Mouse (Mus musculus): ENCODE data around the gene Gpr162. TPM values are rescaled to one million over a fixed set of nuclear protein-coding genes. Genes with fewer than 3 reads are reported as not detected.

The Gpr162 gene
- total RNA-seq, 1 experiment from 2014 or later: 0.15 TPM

- ATAC-seq (replicated peaks in 1 of 2; ENCODE audit: insufficient read depth in 1 of 2, low FRiP score in 2 of 2, low TSS enrichment in 1 of 2, low read depth in 1 of 2, poor library complexity in 2 of 2, severe bottlenecking in 2 of 2): no peak
These were observed 24.2 kb upstream of the Gpr162 start, which contains the start of gene Cd4 for GRCm38 (mm10) chr6:124887986-124888385. Cd4 (minus strand) TSS chr6:124888221.

DNA sequence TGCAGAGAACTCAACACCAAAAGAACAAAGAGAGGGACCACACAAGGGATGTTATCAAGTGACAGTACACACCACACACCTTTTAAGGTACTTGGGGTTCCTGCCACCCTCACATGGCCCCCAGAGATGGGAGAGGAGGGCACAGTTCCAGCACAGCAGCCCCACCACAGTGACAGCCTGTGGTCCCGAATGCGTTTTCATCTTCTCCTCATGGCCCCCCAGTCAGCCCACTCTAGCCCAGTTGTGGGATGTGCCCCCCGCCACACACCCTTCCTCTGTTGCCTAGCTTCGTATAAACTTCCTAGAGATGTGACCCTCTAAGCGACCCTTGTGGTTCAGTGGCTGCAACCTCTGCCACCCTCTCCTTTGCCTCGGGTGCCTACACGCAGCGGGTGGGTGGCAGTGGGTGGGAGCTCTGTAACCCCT is 22.2 kb upstream of the Gpr162 start:
- no peak for ATAC-seq (replicated peaks in 1 of 2; ENCODE audit: insufficient read depth in 1 of 2, low FRiP score in 2 of 2, low TSS enrichment in 1 of 2, low read depth in 1 of 2, poor library complexity in 2 of 2, severe bottlenecking in 2 of 2)

DNA sequence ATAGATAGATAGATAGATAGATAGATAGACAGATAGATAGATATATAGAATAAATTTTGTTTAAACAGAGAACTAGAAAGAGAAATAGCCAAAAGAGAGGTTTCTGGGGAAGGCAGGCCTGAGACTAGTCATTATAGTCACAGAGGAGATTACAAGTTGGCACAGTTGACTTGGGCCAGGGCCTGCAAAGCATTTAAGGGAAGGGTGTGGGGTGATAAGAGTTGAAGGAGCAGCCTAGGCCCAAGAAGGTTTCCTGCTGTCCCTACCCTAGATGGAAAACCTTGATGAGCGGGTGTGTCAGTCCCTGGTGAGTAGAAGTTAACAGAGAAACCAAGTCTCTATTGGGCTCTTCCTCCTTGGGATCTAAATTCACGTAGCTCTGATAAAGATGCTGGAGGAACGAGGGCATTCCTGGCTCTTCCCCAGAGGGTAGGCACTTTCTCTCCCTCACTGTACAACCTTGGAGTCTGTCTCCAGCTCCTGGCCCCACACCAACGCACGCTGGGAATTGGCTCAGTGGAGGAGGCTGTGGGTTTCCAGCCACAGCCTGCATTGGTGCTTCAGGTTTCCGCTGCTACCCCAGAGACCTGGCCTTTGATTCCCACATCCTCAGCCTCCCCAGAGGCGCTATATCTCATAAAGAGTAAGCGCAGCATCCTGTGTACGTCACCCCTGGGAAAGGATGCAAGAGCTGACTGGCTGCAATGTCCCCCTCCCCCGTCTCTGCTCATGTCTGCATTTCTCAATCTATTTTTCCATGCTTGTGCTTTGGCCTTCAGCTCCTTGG is 21.1 kb upstream of the Gpr162 start:
- ATAC-seq (replicated peaks in 1 of 2; ENCODE audit: insufficient read depth in 1 of 2, low FRiP score in 2 of 2, low TSS enrichment in 1 of 2, low read depth in 1 of 2, poor library complexity in 2 of 2, severe bottlenecking in 2 of 2): no peak

- no peak for ATAC-seq (replicated peaks in 1 of 2; ENCODE audit: insufficient read depth in 1 of 2, low FRiP score in 2 of 2, low TSS enrichment in 1 of 2, low read depth in 1 of 2, poor library complexity in 2 of 2, severe bottlenecking in 2 of 2)
These were observed 19.6 kb upstream of the Gpr162 start for GRCm38 (mm10) chr6:124883351-124883750.

- no peak for ATAC-seq (replicated peaks in 1 of 2; ENCODE audit: insufficient read depth in 1 of 2, low FRiP score in 2 of 2, low TSS enrichment in 1 of 2, low read depth in 1 of 2, poor library complexity in 2 of 2, severe bottlenecking in 2 of 2)
These were observed 18.0 kb upstream of the Gpr162 start for GRCm38 (mm10) chr6:124881821-124882220.

GRCm38 (mm10) chr6:124879390-124879789 is 15.6 kb upstream of the Gpr162 start:
- no peak for ATAC-seq (replicated peaks in 1 of 2; ENCODE audit: insufficient read depth in 1 of 2, low FRiP score in 2 of 2, low TSS enrichment in 1 of 2, low read depth in 1 of 2, poor library complexity in 2 of 2, severe bottlenecking in 2 of 2)

DNA sequence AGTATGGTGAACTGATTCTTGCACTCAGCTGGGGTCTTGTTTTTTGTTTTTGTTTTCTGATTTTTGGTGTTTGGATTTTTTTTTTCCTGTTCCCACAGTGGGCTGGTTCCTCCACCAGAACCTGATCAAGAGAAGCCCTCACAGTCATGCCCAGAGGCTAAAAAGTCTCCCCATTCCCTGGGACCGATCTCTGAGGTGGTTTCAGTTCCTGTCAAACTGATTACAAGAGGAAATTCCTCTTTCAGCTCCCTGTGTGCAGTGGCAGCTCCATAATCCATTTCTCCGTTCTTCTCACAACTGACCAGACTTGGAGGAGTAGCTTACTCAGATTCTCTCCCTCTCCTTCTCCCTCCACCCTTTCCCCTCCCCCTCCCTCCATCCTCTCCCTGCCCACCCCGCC is 10.6 kb upstream of the Gpr162 start:
- no peak for ATAC-seq (replicated peaks in 1 of 2; ENCODE audit: insufficient read depth in 1 of 2, low FRiP score in 2 of 2, low TSS enrichment in 1 of 2, low read depth in 1 of 2, poor library complexity in 2 of 2, severe bottlenecking in 2 of 2)

DNA sequence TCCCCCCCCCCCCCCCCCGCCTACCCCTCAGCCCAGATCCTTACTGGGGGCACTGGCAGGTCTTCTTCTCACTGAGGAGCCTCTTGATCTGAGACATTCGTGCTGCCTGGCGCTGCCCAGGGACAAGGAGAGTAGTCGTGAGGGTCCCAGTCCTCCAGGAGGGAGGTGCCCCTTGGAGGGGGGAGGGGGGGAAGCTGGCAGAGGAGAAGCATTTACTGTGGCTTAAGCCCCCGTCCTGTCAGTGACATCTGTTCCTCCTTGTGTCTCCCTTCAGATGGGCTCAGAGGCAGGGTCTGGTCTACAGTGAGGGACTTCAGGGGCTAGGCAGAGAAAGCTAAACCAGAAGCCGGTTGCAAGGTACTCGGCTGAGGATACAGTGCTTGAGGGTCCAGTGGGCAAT is 2.8 kb upstream of the Gpr162 start:
- ATAC-seq (replicated peaks in 1 of 2; ENCODE audit: insufficient read depth in 1 of 2, low FRiP score in 2 of 2, low TSS enrichment in 1 of 2, low read depth in 1 of 2, poor library complexity in 2 of 2, severe bottlenecking in 2 of 2): no peak

DNA sequence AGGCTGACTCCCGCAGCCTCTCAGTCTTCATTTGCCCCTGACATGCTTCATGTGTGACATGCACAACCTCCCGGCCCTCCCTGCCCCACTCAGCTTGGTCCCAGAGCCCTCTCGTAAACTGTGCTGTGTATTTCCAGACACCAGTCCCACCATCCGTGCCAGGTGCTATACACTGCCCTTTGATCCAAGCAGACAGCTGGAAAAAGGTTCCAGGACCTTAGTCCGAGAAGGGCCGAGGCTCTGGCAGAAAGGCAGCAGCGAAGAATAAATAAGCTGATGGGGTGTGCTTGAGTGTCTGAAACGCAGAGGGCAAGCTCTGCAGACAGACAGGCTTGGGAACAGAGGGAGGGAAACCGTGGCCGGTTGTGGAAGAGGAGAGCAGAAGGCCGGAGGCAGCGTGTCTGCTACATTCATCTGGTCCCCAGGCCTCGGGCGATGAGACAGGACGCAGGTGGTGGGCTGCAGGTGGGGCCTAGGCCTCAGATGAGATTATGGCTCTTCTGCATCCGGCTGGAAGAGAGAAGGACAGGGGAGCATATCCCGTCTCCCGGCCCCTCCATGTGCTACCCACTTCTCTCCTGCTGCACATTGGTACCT is 2.1 kb upstream of the Gpr162 start:
- no peak for ATAC-seq (replicated peaks in 1 of 2; ENCODE audit: insufficient read depth in 1 of 2, low FRiP score in 2 of 2, low TSS enrichment in 1 of 2, low read depth in 1 of 2, poor library complexity in 2 of 2, severe bottlenecking in 2 of 2)

GRCm38 (mm10) chr6:124863125-124863657 is 592 bp downstream of the Gpr162 start:
- no peak for ATAC-seq (replicated peaks in 1 of 2; ENCODE audit: insufficient read depth in 1 of 2, low FRiP score in 2 of 2, low TSS enrichment in 1 of 2, low read depth in 1 of 2, poor library complexity in 2 of 2, severe bottlenecking in 2 of 2)

DNA sequence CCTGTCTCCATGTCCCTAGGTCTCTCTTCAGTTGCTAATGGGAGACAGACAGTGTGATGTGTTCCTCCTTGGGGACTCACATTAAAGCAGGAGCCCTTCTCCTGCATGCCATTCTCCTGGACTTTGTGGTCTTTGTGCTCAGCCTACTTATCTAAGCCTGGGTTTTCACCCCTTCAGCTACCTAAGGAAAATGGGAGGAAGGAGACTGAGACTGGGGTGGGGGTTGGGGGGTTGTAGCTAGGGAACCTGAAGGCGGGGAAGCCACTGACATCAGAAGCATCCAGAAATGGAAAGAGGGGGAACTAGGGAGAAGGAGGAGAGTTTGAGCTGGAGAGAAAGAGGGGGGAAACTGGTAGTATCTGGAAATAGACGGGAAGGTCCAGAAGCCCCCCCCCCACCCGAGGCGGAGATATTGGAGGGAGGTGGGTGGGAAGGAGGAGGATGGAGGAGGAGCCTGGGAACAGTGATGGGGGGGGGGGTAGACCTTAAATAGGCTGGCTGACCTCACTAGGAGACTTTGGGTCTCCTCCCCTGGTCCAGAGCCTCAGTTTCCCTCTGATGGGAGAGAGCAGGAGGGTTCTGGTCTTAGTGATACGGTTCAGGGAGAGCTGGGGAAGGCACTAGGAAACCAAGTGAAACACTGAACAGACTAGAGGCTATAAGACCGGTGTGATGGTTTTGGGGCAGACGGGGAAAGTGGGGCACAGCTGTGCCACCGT is 1.2 kb downstream of the Gpr162 start:
- no peak for ATAC-seq (replicated peaks in 1 of 2; ENCODE audit: insufficient read depth in 1 of 2, low FRiP score in 2 of 2, low TSS enrichment in 1 of 2, low read depth in 1 of 2, poor library complexity in 2 of 2, severe bottlenecking in 2 of 2)

- ATAC-seq (replicated peaks in 1 of 2; ENCODE audit: insufficient read depth in 1 of 2, low FRiP score in 2 of 2, low TSS enrichment in 1 of 2, low read depth in 1 of 2, poor library complexity in 2 of 2, severe bottlenecking in 2 of 2): no peak
These were observed 2.0 kb downstream of the Gpr162 start for GRCm38 (mm10) chr6:124861802-124862201.

GRCm38 (mm10) chr6:124861266-124861665 is 2.5 kb downstream of the Gpr162 start:
- ATAC-seq (replicated peaks in 1 of 2; ENCODE audit: insufficient read depth in 1 of 2, low FRiP score in 2 of 2, low TSS enrichment in 1 of 2, low read depth in 1 of 2, poor library complexity in 2 of 2, severe bottlenecking in 2 of 2): no peak

- no peak for ATAC-seq (replicated peaks in 1 of 2; ENCODE audit: insufficient read depth in 1 of 2, low FRiP score in 2 of 2, low TSS enrichment in 1 of 2, low read depth in 1 of 2, poor library complexity in 2 of 2, severe bottlenecking in 2 of 2)
These were observed 3.3 kb downstream of the Gpr162 start for GRCm38 (mm10) chr6:124860511-124860910.

DNA sequence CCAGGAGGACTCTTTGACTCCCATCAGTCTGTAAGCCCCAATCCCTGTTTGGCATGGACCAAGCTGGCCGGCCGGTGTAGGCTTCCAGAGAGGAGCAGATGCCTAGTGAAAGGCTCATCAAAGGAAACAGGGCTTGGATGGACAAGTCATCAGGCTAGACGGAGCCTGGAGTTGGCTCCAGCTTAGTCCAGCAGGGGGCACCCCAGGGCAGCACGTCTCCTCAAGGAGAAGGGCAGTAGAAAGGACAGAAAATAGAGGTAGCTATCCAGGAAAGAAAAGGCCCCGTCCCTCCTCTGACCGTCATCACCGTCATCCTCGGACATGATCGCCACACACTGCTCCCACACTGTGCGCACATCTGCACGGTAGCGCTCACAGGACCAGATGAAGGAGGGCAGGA is 4.1 kb downstream of the Gpr162 start:
- ATAC-seq (replicated peaks in 1 of 2; ENCODE audit: insufficient read depth in 1 of 2, low FRiP score in 2 of 2, low TSS enrichment in 1 of 2, low read depth in 1 of 2, poor library complexity in 2 of 2, severe bottlenecking in 2 of 2): peak; percentile 64 to 65; a peak in 3 of 4 replicates

GRCm38 (mm10) chr6:124858561-124859318 is 5.0 kb downstream of the Gpr162 start:
- no peak for ATAC-seq (replicated peaks in 1 of 2; ENCODE audit: insufficient read depth in 1 of 2, low FRiP score in 2 of 2, low TSS enrichment in 1 of 2, low read depth in 1 of 2, poor library complexity in 2 of 2, severe bottlenecking in 2 of 2)

DNA sequence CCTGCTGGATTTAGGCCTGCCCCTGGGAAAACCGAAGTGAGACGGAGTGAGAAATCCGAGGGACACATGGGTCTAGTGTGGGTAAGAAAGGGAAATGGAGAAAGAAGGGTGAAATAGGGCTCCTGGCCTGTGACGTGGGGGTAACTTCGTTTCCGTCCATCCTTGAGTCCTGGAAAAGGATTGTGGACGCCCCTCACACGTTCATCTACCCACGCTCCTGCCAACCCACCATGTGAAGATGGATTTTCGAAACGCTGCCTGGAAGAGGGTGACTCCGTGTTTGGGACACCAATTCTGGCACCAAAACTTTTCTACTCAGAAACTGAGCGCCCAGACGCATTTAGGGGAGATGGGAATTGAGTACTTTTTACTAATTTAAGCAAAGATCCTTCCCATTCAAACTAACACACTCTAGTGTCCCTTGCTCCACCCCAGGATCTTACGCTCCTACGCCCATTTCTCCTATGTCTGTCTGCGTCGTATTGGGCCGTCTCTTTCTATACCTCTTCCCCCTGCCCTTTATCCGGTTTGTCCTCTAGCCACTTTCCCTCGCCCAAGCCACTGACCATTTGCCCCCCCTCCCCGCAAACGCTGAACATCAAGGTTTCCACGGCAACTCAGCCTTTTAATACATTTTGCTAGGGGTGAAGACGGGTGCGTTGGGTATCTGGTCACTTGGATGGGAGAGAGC is 5.8 kb downstream of the Gpr162 start:
- no peak for ATAC-seq (replicated peaks in 1 of 2; ENCODE audit: insufficient read depth in 1 of 2, low FRiP score in 2 of 2, low TSS enrichment in 1 of 2, low read depth in 1 of 2, poor library complexity in 2 of 2, severe bottlenecking in 2 of 2)
